Mouse (Mus musculus) neural tube, embryonic 11.5 days (tissue): ENCODE measurements around the gene Ampd2. TPM values are rescaled to one million over a fixed set of nuclear protein-coding genes. Genes with fewer than 3 reads are reported as not detected.
A peak's percentile ranks its signal among the peaks of the same experiment; 100 is the strongest.

Experiments used
- ATAC-seq: fragments of 200-750 bp; cut with Nextera tagmentation; 2 replicates; pipeline ENCODE4 v1.8.0; 2017; ENCODE audit warnings: moderate number of reproducible peaks, mild to moderate bottlenecking, moderate TSS enrichment, moderate library complexity; ENCODE audit not compliant: insufficient read depth, low FRiP score, low TSS enrichment
- DNase-seq: peaks from one replicate; pipeline ENCODE4 v3.0.0-alpha.2; 2015; ENCODE audit warnings: low spot score
- H3K27ac ChIP-seq: fragments of 300-500 bp; sonication (generic); 2 replicates; pipeline ENCODE4 v1.5.1; 2014; ENCODE audit warnings: low read depth, mild to moderate bottlenecking, low read length
- H3K27me3 ChIP-seq: fragments of 300-500 bp; sonication (generic); 2 replicates; pipeline ENCODE4 v1.6.1; 2014; ENCODE audit warnings: mild to moderate bottlenecking, low read length, mixed read lengths; ENCODE audit not compliant: control insufficient read depth, insufficient read depth
- H3K36me3 ChIP-seq: fragments of 300-500 bp; sonication (generic); 2 replicates; pipeline ENCODE4 v1.6.1; 2014; ENCODE audit warnings: mild to moderate bottlenecking, low read length, moderate library complexity, mixed read lengths; ENCODE audit not compliant: control insufficient read depth, insufficient read depth
- H3K4me1 ChIP-seq: fragments of 300-500 bp; sonication (generic); 2 replicates; pipeline ENCODE4 v1.6.1; 2014; ENCODE audit warnings: low read length, mixed read lengths; ENCODE audit not compliant: control insufficient read depth, insufficient read depth
- H3K4me2 ChIP-seq: fragments of 300-500 bp; sonication (generic); 2 replicates; pipeline ENCODE4 v1.6.1; 2014; ENCODE audit warnings: low read depth, mild to moderate bottlenecking, moderate library complexity
- H3K4me3 ChIP-seq: fragments of 300-500 bp; sonication (generic); 2 replicates; pipeline ENCODE4 v1.5.1; 2014; ENCODE audit warnings: low read depth, low read length
- H3K9ac ChIP-seq: fragments of 300-500 bp; sonication (generic); 2 replicates; pipeline ENCODE4 v1.6.1; 2014; ENCODE audit warnings: mild to moderate bottlenecking, low read length
- H3K9me3 ChIP-seq: fragments of 300-500 bp; sonication (generic); 2 replicates; pipeline ENCODE4 v1.6.1; 2016; ENCODE audit warnings: low read length; ENCODE audit not compliant: control insufficient read depth
- WGBS: fragments of 180-500 bp; shearing (Covaris S2); extraction: QIAGEN DNeasy Blood & Tissue Kit; methylation state at CpG from one replicate; pipeline ENCODE4 v1.1.7; 2014; 5-methylcytosine and 5-hydroxymethylcytosine counted together
- polyA plus RNA-seq: library from polyadenylated mRNA; unstranded; fragments of >200 nt; fragmentation: Nextera tagmentation; extraction: Ambion mirVana; gene quantifications from 2 replicates; pipeline ENCODE4 v1.2.1, GENCODE M21; 2014

Gene Ampd2
- polyA plus RNA-seq, 1 experiment from 2014 or later = 42.9 TPM

DNA sequence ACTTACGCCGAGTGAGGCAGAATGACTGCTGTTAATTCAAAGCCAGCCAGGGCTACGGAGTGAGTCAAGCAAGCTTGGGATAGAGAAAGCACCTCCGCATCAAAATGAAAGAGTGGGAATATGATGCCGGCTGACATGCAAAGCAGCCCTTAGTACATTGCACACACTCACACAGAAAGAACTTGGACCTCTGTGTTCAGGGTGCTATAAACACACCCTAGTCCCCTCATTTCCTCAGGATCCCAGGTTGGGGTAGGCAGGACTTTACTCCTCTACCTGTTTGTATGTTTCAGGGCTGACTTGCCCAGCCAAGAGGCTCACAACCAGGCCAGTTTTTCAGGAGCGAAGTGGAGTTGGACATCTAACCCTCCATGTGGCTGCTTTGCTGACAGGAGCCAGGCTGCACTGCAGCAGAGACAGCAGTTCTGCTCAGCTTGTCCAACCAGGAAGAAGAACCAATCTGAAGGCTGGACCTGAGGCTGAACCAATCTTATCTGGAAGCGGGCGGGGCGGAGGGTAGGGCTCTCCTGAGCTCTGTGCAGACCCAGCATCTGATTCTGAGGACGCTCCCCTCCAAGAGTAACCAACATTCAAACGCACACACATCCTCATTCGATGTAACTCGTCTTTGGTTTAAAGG, 17.1 kb downstream of the Ampd2 start:
- DNase-seq = no peak
- H3K27me3 ChIP-seq = no peaks in the 10 kb centered on the region
- no peaks in the 10 kb centered on the region for H3K4me1 ChIP-seq
- no peaks in the 10 kb centered on the region for H3K9me3 ChIP-seq
- no peak overlapping the region for H3K27ac ChIP-seq
- WGBS = 78% methylated on average over 13 of the region's 13 CpGs
- H3K36me3 ChIP-seq = no peaks in the 10 kb centered on the region; the same call in 1 of the 2 replicates
- no peak overlapping the region for H3K9ac ChIP-seq
- H3K4me3 ChIP-seq = no peak overlapping the region
- ATAC-seq = no peak
- H3K4me2 ChIP-seq = no peak overlapping the region

DNA sequence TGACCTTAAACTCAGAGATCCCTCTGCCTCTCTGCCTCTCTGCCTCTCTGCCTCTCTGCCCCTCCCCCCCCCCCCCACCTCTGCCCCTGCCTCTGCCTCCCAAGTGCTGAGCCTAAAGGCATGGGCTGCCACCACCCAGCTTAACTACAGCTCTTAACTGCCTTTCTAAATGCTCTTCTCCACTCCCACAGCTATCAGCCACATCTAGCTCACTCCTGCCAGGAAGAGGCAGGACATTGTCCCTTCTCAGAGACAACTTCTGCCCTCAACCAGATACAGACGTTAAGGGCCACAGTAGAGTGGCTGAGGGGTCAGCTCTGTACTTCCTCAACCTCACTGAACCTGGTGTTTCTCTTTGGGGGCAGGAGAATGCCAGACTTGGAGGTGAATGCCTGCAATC, 17.6 kb downstream of the Ampd2 start:
- no peaks in the 10 kb centered on the region for H3K27me3 ChIP-seq
- no peaks in the 10 kb centered on the region for H3K9me3 ChIP-seq
- ATAC-seq = no peak
- H3K27ac ChIP-seq = no peak overlapping the region
- no peak overlapping the region for H3K4me2 ChIP-seq
- no peak overlapping the region for H3K9ac ChIP-seq
- no peak for DNase-seq
- 29% methylated on average over 1 of the region's 1 CpGs for WGBS
- no peak overlapping the region for H3K4me3 ChIP-seq
- no peaks in the 10 kb centered on the region for H3K4me1 ChIP-seq
- H3K36me3 ChIP-seq = no peaks in the 10 kb centered on the region

DNA sequence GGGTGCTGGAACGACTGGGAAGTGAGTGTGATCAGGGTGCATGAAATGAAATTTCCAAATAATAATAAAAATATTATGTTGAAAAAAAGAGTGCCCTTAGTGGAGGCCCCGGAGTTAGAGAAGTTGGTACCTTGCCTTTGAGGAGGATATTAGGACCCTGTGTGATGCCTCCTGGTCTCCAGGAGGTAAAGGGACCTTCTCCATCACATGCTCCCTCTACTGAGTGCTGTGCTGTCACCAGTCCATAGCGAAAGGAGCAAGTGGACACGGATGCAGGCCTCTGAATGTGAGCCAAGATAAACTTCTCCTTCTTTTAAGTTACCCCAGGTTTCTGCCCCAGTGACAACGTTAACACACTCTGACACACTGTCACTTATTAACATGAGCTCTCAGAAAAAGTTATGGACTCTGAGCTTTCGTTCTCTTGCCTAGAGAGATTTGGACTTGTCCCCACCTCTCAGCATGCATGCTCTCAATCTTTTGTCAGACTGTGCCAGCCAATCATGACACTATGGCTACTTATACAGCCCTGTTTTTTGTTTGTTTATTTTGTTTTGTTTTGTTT, 19.0 kb downstream of the Ampd2 start:
- H3K9me3 ChIP-seq = no peaks in the 10 kb centered on the region
- DNase-seq = no peak
- WGBS = 76% methylated on average over 6 of the region's 6 CpGs
- no peaks in the 10 kb centered on the region for H3K36me3 ChIP-seq
- H3K27ac ChIP-seq = no peak overlapping the region
- ATAC-seq = no peak
- H3K4me3 ChIP-seq = no peak overlapping the region
- H3K27me3 ChIP-seq = no peaks in the 10 kb centered on the region
- H3K9ac ChIP-seq = no peak overlapping the region
- no peaks in the 10 kb centered on the region for H3K4me1 ChIP-seq
- H3K4me2 ChIP-seq = no peak overlapping the region

DNA sequence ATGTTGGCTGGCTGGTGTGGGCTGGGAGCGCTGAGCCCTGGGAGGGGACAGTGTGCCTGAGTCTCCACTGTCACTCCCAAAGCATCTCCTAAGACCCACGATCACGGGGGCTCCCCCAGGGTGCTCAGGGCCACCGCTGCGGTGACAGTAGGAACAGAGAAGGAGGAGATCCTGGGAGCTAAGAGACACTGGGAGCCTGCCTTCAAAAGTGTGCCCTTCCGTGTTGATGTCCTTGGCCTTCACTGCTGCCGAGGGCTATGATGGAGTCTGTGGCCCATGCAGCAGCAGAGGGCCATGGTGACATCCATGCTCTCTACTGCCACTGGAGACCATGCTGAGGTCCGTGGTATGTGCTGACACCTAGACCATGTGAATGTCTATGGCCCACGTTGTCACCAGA, 20.9 kb downstream of the Ampd2 start:
- H3K9ac ChIP-seq = no peak overlapping the region
- ATAC-seq (no peak), DNase-seq (no peak)
- H3K4me2 ChIP-seq = no peak overlapping the region
- WGBS = 84% methylated on average over 9 of the region's 9 CpGs
- no peaks in the 10 kb centered on the region for H3K36me3 ChIP-seq
- no peaks in the 10 kb centered on the region for H3K9me3 ChIP-seq
- no peak overlapping the region for H3K4me3 ChIP-seq
- H3K4me1 ChIP-seq = no peaks in the 10 kb centered on the region
- no peaks in the 10 kb centered on the region for H3K27me3 ChIP-seq
- no peak overlapping the region for H3K27ac ChIP-seq

DNA sequence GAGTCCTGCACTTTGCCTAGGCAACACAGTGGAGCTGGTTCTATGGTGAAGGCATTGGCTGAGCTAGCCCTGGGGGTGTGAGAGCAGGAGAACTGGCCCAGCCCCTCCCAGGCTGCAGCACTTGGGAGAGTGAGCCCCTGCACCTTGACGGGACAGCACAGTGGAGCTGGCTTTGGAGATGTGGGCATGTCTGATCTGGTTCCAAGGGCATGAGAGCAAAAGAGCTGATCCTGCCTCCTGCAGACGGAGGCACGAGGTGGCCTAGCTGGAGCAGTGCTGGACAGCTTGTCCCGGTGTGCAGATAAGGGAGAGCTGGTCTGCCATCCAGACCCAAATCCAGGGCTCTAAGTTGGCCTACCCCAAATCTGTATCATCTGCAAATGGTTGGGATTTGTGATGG, 21.8 kb downstream of the Ampd2 start:
- no peaks in the 10 kb centered on the region for H3K36me3 ChIP-seq
- ATAC-seq = no peak
- no peaks in the 10 kb centered on the region for H3K4me1 ChIP-seq
- H3K4me3 ChIP-seq = no peak overlapping the region
- no peak for DNase-seq
- H3K4me2 ChIP-seq = no peak overlapping the region
- 89% methylated on average over 4 of the region's 4 CpGs for WGBS
- no peaks in the 10 kb centered on the region for H3K27me3 ChIP-seq
- H3K9me3 ChIP-seq = no peaks in the 10 kb centered on the region
- H3K27ac ChIP-seq = no peak overlapping the region
- no peak overlapping the region for H3K9ac ChIP-seq

DNA sequence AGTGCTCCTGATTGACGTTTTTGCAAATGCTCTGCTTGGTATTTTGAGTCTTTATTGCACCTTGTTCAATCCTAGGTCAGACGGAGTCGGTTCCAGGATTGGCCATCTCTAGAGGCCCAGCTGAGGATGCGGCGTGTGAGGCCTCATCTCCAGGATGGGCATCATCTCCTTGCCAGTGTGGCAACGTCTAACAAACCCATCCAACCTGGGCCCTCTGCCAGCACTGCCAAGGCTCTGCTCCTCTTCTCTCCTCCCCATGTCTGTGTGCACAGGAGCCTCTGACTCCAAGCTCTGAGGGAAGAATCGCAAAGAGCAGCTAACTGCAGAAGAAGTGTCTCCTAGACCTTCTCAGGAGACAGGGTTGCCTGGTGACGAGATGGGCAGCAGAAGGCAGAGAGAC, 23.8 kb downstream of the Ampd2 start:
- Histone ChIP-seq H3K27ac (no peak overlapping the region), H3K9ac (no peak overlapping the region), H3K4me3 (no peak overlapping the region), H3K9me3 (no peaks in the 10 kb centered on the region), H3K4me2 (no peak overlapping the region), H3K4me1 (no peaks in the 10 kb centered on the region), H3K36me3 (no peaks in the 10 kb centered on the region), H3K27me3 (no peaks in the 10 kb centered on the region)
- ATAC-seq (no peak), DNase-seq (no peak)
- WGBS = 81% methylated on average over 8 of the region's 8 CpGs

DNA sequence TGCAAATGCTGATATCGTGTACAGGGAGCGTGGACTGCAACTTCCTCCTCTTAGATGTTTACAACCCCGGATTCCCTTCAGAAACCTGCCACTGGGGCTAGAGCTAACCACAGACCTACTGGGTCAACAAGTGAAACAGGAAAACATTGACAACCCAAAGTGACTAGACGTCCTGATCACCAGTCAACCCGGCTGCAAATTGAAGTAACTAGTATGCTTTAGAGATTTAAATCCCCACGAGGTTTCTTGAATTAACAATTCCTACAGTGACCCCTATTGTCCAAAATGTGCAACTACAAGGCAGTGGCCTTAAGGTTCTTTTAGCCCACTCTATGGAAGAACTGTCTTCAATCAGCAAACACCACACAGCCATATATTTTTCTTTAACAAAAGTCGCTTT, 25.0 kb downstream of the Ampd2 start:
- peak; percentile 50 for DNase-seq
- Histone ChIP-seq H3K4me1 (no peaks in the 10 kb centered on the region), H3K9me3 (no peaks in the 10 kb centered on the region), H3K4me2 (no peak overlapping the region), H3K36me3 (no peaks in the 10 kb centered on the region), H3K4me3 (no peak overlapping the region), H3K27me3 (no peaks in the 10 kb centered on the region), H3K27ac (no peak overlapping the region), H3K9ac (no peak overlapping the region)
- whole genome bisulfite sequencing = 27% methylated on average over 7 of the region's 7 CpGs
- ATAC-seq = no peak

DNA sequence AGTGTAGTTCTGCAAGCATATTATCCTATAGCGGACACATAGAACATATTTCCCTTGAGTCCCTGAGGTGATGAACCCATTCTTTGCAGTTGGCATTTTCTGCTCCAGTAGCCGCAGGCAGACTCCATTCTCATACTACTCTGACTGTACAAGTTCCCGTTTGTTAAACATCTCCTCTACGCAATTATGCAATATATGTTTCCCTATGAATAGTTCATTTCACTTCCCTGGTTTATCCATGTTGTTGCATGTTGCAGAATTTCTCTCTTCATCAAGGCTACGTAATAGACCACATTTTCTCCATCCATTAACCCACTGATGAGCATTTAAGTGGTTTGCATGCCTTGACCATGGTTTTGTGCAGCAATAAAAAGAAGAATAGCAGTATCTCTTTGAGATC, 36.0 kb downstream of the Ampd2 start:
- H3K4me1 ChIP-seq = no peaks in the 10 kb centered on the region
- H3K9me3 ChIP-seq = no peaks in the 10 kb centered on the region
- no peak overlapping the region for H3K4me2 ChIP-seq
- no peaks in the 10 kb centered on the region for H3K27me3 ChIP-seq
- no peak for DNase-seq
- no peak overlapping the region for H3K27ac ChIP-seq
- ATAC-seq = no peak
- H3K9ac ChIP-seq = no peak overlapping the region
- no peaks in the 10 kb centered on the region for H3K36me3 ChIP-seq
- no peak overlapping the region for H3K4me3 ChIP-seq
- 92% methylated on average over 5 of the region's 5 CpGs for WGBS

DNA sequence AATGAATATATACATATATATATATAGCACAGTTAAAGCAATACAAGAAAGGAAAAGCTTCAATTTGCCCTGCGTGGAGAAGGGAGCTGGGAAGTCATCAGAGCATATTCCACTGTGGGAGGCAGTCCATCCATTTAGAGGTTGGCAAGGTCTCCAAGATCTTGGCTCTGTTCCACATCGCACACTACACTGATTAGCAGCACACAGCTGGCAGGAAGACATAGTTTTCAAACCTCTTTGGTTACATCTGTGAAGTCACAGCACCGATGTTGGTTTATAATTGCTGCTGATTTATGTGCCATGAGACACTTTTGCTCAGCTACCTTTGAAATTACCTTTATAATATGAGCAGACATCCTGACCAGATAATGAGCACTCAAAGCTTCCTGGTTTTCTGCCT, 38.1 kb downstream of the Ampd2 start:
- WGBS = 86% methylated on average over 3 of the region's 3 CpGs
- Histone ChIP-seq H3K9me3 (no peaks in the 10 kb centered on the region), H3K4me1 (no peaks in the 10 kb centered on the region; the same call in 1 of the 2 replicates), H3K27me3 (no peaks in the 10 kb centered on the region), H3K4me2 (no peak overlapping the region), H3K27ac (no peak overlapping the region), H3K4me3 (no peak overlapping the region), H3K36me3 (no peaks in the 10 kb centered on the region), H3K9ac (no peak overlapping the region)
- DNase-seq (no peak), ATAC-seq (no peak)
